Mouse (Mus musculus) MEL (cell line): ENCODE measurements around the gene Lamb3. TPM values are rescaled to one million over a fixed set of nuclear protein-coding genes. Genes with fewer than 3 reads are reported as not detected.

Experiments used
- DNase-seq: peaks from one replicate; pipeline ENCODE4 v3.0.0; 2011; ENCODE audit warnings: low read depth, low spot score
- H3K27ac ChIP-seq: 2 replicates; pipeline ENCODE4 v1.5.1; 2012; ENCODE audit warnings: low read depth, mild to moderate bottlenecking, control low read depth, low read length, moderate library complexity; ENCODE audit not compliant: control insufficient read depth
- H3K27me3 ChIP-seq, 2 experiments: fragments of 150-350 bp in 1 of 2; sonication (generic) in 1 of 2; 2 replicates each; pipeline ENCODE4 v1.6.1; 2012; ENCODE audit warnings: low read length in 2 of 2, mild to moderate bottlenecking in 2 of 2, improper control_type of control experiment in 1 of 2, moderate library complexity in 1 of 2; ENCODE audit not compliant: insufficient read depth in 2 of 2, control insufficient read depth in 1 of 2
- H3K36me3 ChIP-seq, 2 experiments: 2 replicates each; pipeline ENCODE4 v1.6.1; 2012 to 2014; ENCODE audit warnings: low read length in 2 of 2, improper control_type of control experiment in 1 of 2, inconsistent platforms in 1 of 2, mild to moderate bottlenecking in 1 of 2; ENCODE audit not compliant: insufficient read depth in 2 of 2, control insufficient read depth in 1 of 2
- H3K4me1 ChIP-seq, 2 experiments: fragments of 150-350 bp in 1 of 2; sonication (generic) in 1 of 2; 2 replicates each; pipeline ENCODE4 v1.6.1; 2012; ENCODE audit warnings: low read length in 2 of 2, improper control_type of control experiment in 1 of 2, mild to moderate bottlenecking in 1 of 2; ENCODE audit not compliant: insufficient read depth in 2 of 2, control insufficient read depth in 1 of 2
- H3K4me3 ChIP-seq, 2 experiments: fragments of 150-350 bp in 1 of 2; sonication (generic) in 1 of 2; 2 replicates each; pipeline ENCODE4 v1.5.1; 2012; ENCODE audit warnings: low read depth in 2 of 2, low read length in 2 of 2, mild to moderate bottlenecking in 2 of 2, moderate library complexity in 2 of 2, control low read depth in 1 of 2, improper control_type of control experiment in 1 of 2; ENCODE audit not compliant: control insufficient read depth in 1 of 2, insufficient read depth in 1 of 2
- H3K79me2 ChIP-seq: 2 replicates; pipeline ENCODE4 v1.6.1; 2012; ENCODE audit warnings: mild to moderate bottlenecking, low read length, moderate library complexity; ENCODE audit not compliant: control insufficient read depth, poor library complexity, insufficient read depth
- H3K9ac ChIP-seq: 2 replicates; pipeline ENCODE4 v1.6.1; 2012; ENCODE audit warnings: low read depth, mild to moderate bottlenecking, control low read depth, low read length, moderate library complexity; ENCODE audit not compliant: control insufficient read depth, poor library complexity, severe bottlenecking
- H3K9me3 ChIP-seq: fragments of 150-350 bp; sonication (generic); replicated peaks from 2 replicates; pipeline ENCODE4 v1.6.1; 2012; ENCODE audit warnings: mild to moderate bottlenecking, low read length, improper control_type of control experiment, moderate library complexity; ENCODE audit not compliant: insufficient read depth
- CHD2 ChIP-seq: IDR thresholded peaks from 2 replicates; pipeline ENCODE4 v1.6.1; 2011; ENCODE audit warnings: low read length, improper control_type of control experiment
- CTCF ChIP-seq, 3 experiments: IDR thresholded peaks in 2 of 3; conservative IDR thresholded peaks in 1 of 3; 2 replicates each; pipeline ENCODE4 v1.5.1; 2011 to 2012; ENCODE audit warnings: low read length in 3 of 3, low read depth in 2 of 3, mild to moderate bottlenecking in 2 of 3, improper control_type of control experiment in 1 of 3, inconsistent platforms in 1 of 3, mixed read lengths in 1 of 3, moderate library complexity in 1 of 3; ENCODE audit not compliant: control insufficient read depth in 1 of 3, insufficient read depth in 1 of 3, poor library complexity in 1 of 3, severe bottlenecking in 1 of 3
- EP300 ChIP-seq, 2 experiments: IDR thresholded peaks; 2 replicates each; pipeline ENCODE4 v1.6.1; 2011; ENCODE audit warnings: improper control_type of control experiment in 2 of 2, low read length in 2 of 2, low read depth in 1 of 2, mild to moderate bottlenecking in 1 of 2
- ETS1 ChIP-seq: IDR thresholded peaks from 2 replicates; pipeline ENCODE4 v1.6.1; 2012; ENCODE audit warnings: low read depth, mild to moderate bottlenecking, inconsistent platforms, low read length, improper control_type of control experiment, moderate library complexity
- GABPA ChIP-seq: IDR thresholded peaks from 2 replicates; pipeline ENCODE4 v1.6.1; 2012; ENCODE audit warnings: low read depth, mild to moderate bottlenecking, inconsistent platforms, low read length, improper control_type of control experiment, moderate library complexity
- HCFC1 ChIP-seq: IDR thresholded peaks from 2 replicates; pipeline ENCODE4 v1.6.1; 2012; ENCODE audit warnings: low read depth, mild to moderate bottlenecking, inconsistent platforms, low read length, improper control_type of control experiment, moderate library complexity
- KAT2A ChIP-seq: conservative IDR thresholded peaks from 2 replicates; pipeline ENCODE4 v1.6.1; 2012; ENCODE audit warnings: low read depth, low read length, improper control_type of control experiment, inconsistent platforms
- MAFK ChIP-seq: IDR thresholded peaks from 2 replicates; pipeline ENCODE4 v1.6.1; 2011; ENCODE audit warnings: low read depth, mild to moderate bottlenecking, low read length, improper control_type of control experiment, borderline replicate concordance
- MAX ChIP-seq: IDR thresholded peaks from 2 replicates; pipeline ENCODE4 v1.6.1; 2011; ENCODE audit warnings: low read length, improper control_type of control experiment
- MAZ ChIP-seq: IDR thresholded peaks from 2 replicates; pipeline ENCODE4 v1.6.1; 2012; ENCODE audit warnings: low read depth, mild to moderate bottlenecking, inconsistent platforms, low read length, improper control_type of control experiment
- MYB ChIP-seq: IDR thresholded peaks from 2 replicates; pipeline ENCODE4 v1.6.1; 2011; ENCODE audit warnings: mild to moderate bottlenecking, low read depth, low read length, improper control_type of control experiment
- MYC ChIP-seq: IDR thresholded peaks from 2 replicates; pipeline ENCODE4 v1.6.1; 2011; ENCODE audit warnings: low read depth, mild to moderate bottlenecking, low read length, improper control_type of control experiment, moderate library complexity
- NRF1 ChIP-seq: IDR thresholded peaks from 2 replicates; pipeline ENCODE4 v1.6.1; 2014; ENCODE audit warnings: low read depth, mild to moderate bottlenecking, inconsistent platforms, low read length, improper control_type of control experiment, moderate library complexity; ENCODE audit not compliant: poor library complexity, insufficient read depth, severe bottlenecking
- POLR2A ChIP-seq, 2 experiments: IDR thresholded peaks; 2 replicates each; pipeline ENCODE4 v1.6.1; 2011 to 2012; ENCODE audit warnings: low read length in 2 of 2, mild to moderate bottlenecking in 2 of 2, control low read depth in 1 of 2, improper control_type of control experiment in 1 of 2, low read depth in 1 of 2, moderate library complexity in 1 of 2; ENCODE audit not compliant: control insufficient read depth in 1 of 2, insufficient read depth in 1 of 2, poor library complexity in 1 of 2
- RAD21 ChIP-seq: IDR thresholded peaks from 2 replicates; pipeline ENCODE4 v1.6.1; 2011; ENCODE audit warnings: mild to moderate bottlenecking, low read depth, low read length, improper control_type of control experiment
- RCOR1 ChIP-seq: IDR thresholded peaks from 2 replicates; pipeline ENCODE4 v1.6.1; 2012; ENCODE audit warnings: low read depth, mild to moderate bottlenecking, inconsistent platforms, low read length, improper control_type of control experiment
- SIN3A ChIP-seq: IDR thresholded peaks from 2 replicates; pipeline ENCODE4 v1.6.1; 2012; ENCODE audit warnings: low read length, improper control_type of control experiment, inconsistent platforms
- UBTF ChIP-seq: IDR thresholded peaks from 2 replicates; pipeline ENCODE4 v1.6.1; 2012; ENCODE audit warnings: low read depth, mild to moderate bottlenecking, inconsistent platforms, low read length, improper control_type of control experiment, moderate library complexity, borderline replicate concordance; ENCODE audit not compliant: insufficient read depth
- USF1 ChIP-seq: IDR thresholded peaks from 2 replicates; pipeline ENCODE4 v1.6.1; 2014; ENCODE audit warnings: low read depth, mild to moderate bottlenecking, inconsistent platforms, low read length, improper control_type of control experiment, moderate library complexity
- USF2 ChIP-seq, 2 experiments: IDR thresholded peaks; 2 replicates each; pipeline ENCODE4 v1.6.1; 2011 to 2012; ENCODE audit warnings: improper control_type of control experiment in 2 of 2, low read length in 2 of 2, borderline replicate concordance in 1 of 2, inconsistent platforms in 1 of 2, low read depth in 1 of 2, mild to moderate bottlenecking in 1 of 2; ENCODE audit not compliant: insufficient read depth in 1 of 2
- ZC3H11A ChIP-seq: IDR thresholded peaks from 2 replicates; pipeline ENCODE4 v1.6.1; 2012; ENCODE audit warnings: low read depth, mild to moderate bottlenecking, inconsistent platforms, low read length, improper control_type of control experiment
- ZKSCAN1 ChIP-seq: IDR thresholded peaks from 2 replicates; pipeline ENCODE4 v1.6.1; 2012; ENCODE audit warnings: low read depth, mild to moderate bottlenecking, inconsistent platforms, low read length, improper control_type of control experiment, moderate library complexity
- ZMIZ1 ChIP-seq: IDR thresholded peaks from 2 replicates; pipeline ENCODE4 v1.6.1; 2012; ENCODE audit warnings: low read depth, mild to moderate bottlenecking, inconsistent platforms, low read length, improper control_type of control experiment, moderate library complexity
- polyA plus RNA-seq, 2 experiments: library from polyadenylated mRNA; stranded (reverse) in 1 of 2; unstranded in 1 of 2; fragments of >175 nt in 1 of 2; fragments of >200 nt in 1 of 2; gene quantifications; 2 replicates each; pipeline versions ENCODE4 v1.2.1 to v1.2.4; 2012; ENCODE audit warnings: low replicate concordance in 2 of 2, low read depth in 1 of 2; ENCODE audit not compliant: insufficient read length in 2 of 2, insufficient read depth in 1 of 2, missing spikeins in 1 of 2
- total RNA-seq: library from RNA; depleted of rRNA; stranded (reverse); fragments of 300-350 nt; gene quantifications from 2 replicates; pipeline ENCODE4 v1.2.3, GENCODE M21; 2012

The Lamb3 gene
- total and polyA plus RNA-seq, 3 experiments = 0.03 to 0.35 TPM; not detected in 1

- no peak for DNase-seq
- Histone ChIP-seq H3K9me3 (no peaks in the 10 kb centered on the region), H3K9ac (no peak overlapping the region), H3K27ac (no peak overlapping the region), H3K4me1 (no peaks in the 10 kb centered on the region), H3K36me3 (no peaks in the 10 kb centered on the region), H3K27me3 (no peaks in the 10 kb centered on the region; a peak in 1 of 4 replicates), H3K4me3 (no peak overlapping the region), H3K79me2 (no peaks in the 10 kb centered on the region)
- TF ChIP-seq ZC3H11A = no peak
- no peak for TF ChIP-seq POLR2A (IDR thresholded peaks at IDR 0.05; ENCODE audit: control insufficient read depth in 1 of 2, insufficient read depth in 1 of 2, low read depth in 1 of 2, low read length in 2 of 2, poor library complexity in 1 of 2)
- no peak for TF ChIP-seq CHD2
- no peak for TF ChIP-seq RAD21
- no peak for TF ChIP-seq EP300 (IDR thresholded peaks at IDR 0.05; ENCODE audit: low read depth in 1 of 2, low read length in 2 of 2)
- TF ChIP-seq UBTF = no peak
- TF ChIP-seq MAZ = no peak
Observed at GRCm38 (mm10) chr1:193256289-193256577, 48.7 kb downstream of the Lamb3 start.

- Histone ChIP-seq H3K27ac (no peak overlapping the region), H3K4me3 (no peak overlapping the region), H3K9me3 (no peaks in the 10 kb centered on the region), H3K27me3 (no peaks in the 10 kb centered on the region; a peak in 1 of 4 replicates), H3K36me3 (no peaks in the 10 kb centered on the region), H3K79me2 (no peaks in the 10 kb centered on the region), H3K4me1 (no peaks in the 10 kb centered on the region), H3K9ac (no peak overlapping the region)
- no peak for TF ChIP-seq MYC
- no peak for TF ChIP-seq MAX
- no peak for TF ChIP-seq HCFC1
- TF ChIP-seq CHD2 = no peak
- TF ChIP-seq SIN3A = no peak
- TF ChIP-seq NRF1 = no peak
- TF ChIP-seq KAT2A = no peak
- TF ChIP-seq ETS1 = no peak
- TF ChIP-seq GABPA = no peak
- DNase-seq = no peak
Observed at GRCm38 (mm10) chr1:193256621-193257098, 49.2 kb downstream of the Lamb3 start.

GRCm38 (mm10) chr1:193259559-193259958, 52.1 kb downstream of the Lamb3 start:
- Histone ChIP-seq H3K36me3 (no peaks in the 10 kb centered on the region), H3K27ac (no peak overlapping the region), H3K27me3 (no peaks in the 10 kb centered on the region; a peak in 1 of 4 replicates), H3K4me1 (no peaks in the 10 kb centered on the region), H3K79me2 (no peaks in the 10 kb centered on the region), H3K4me3 (no peak overlapping the region), H3K9ac (no peak overlapping the region), H3K9me3 (no peaks in the 10 kb centered on the region)
- no peak for TF ChIP-seq GABPA
- no peak for TF ChIP-seq MAX
- TF ChIP-seq USF2 (IDR thresholded peaks at IDR 0.05; ENCODE audit: borderline replicate concordance in 1 of 2, insufficient read depth in 1 of 2, low read depth in 1 of 2, low read length in 2 of 2) = no peak
- TF ChIP-seq MYC = no peak
- TF ChIP-seq KAT2A = no peak
- TF ChIP-seq ZMIZ1 = no peak
- no peak for TF ChIP-seq USF1
- no peak for TF ChIP-seq MAFK
- TF ChIP-seq HCFC1 = no peak
- no peak for TF ChIP-seq MYB
- no peak for TF ChIP-seq ZKSCAN1
- no peak for TF ChIP-seq CTCF (IDR thresholded peaks at IDR 0.05 in 2 of 3, conservative IDR thresholded peaks at IDR 0.05 in 1 of 3; ENCODE audit: control insufficient read depth in 1 of 3, insufficient read depth in 1 of 3, low read depth in 2 of 3, low read length in 3 of 3, poor library complexity in 1 of 3, severe bottlenecking in 1 of 3)
- no peak for TF ChIP-seq RCOR1
- TF ChIP-seq SIN3A = no peak
- TF ChIP-seq CHD2 = no peak
- no peak for DNase-seq
